Mouse (Mus musculus) retina, postnatal 1 day (tissue): Measurements from ENCODE around the gene Epha2.
A peak's percentile ranks its signal among the peaks of the same experiment; 100 is the strongest.

Experiments
- DNase-seq: peaks from one replicate; pipeline ENCODE4 v3.0.0-alpha.2; 2012

The Epha2 gene

GRCm38 (mm10) chr4:141304223-141304611, 3.2 kb downstream of the Epha2 start:
- no peak for DNase-seq

DNA sequence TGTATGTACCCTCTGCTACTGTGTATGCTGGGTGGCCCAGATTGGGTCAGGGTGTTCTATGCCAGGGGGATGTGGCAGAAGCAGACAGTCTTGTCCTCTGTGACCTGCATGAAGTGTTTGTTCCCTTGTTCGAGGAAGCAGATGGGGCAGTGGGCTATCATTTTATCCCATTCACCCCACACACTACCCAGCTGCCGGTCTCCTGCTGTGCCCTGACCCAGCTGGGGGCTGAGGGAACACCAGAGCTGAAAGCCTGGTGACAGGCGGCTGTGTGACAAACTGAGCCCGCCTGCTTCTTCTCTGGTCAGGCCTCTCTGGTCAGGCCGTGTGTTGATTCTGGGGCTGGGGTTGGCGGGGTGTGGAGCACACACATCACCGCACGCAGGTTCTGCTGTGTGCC, 5.0 kb downstream of the Epha2 start:
- peak; percentile 94 for DNase-seq

DNA sequence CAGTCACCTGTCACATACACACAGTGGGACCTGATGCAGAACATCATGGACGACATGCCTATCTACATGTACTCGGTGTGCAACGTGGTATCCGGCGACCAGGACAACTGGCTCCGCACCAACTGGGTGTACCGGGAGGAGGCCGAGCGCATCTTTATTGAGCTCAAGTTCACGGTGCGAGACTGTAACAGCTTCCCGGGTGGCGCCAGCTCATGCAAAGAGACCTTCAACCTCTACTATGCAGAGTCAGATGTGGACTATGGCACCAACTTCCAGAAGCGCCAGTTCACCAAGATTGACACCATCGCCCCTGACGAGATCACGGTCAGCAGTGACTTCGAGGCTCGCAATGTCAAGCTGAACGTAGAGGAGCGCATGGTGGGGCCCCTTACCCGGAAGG, 7.3 kb downstream of the Epha2 start:
- DNase-seq, result no peak

GRCm38 (mm10) chr4:141308857-141309772, 8.1 kb downstream of the Epha2 start:
- DNase-seq, result no peak

GRCm38 (mm10) chr4:141309773-141310145, 8.7 kb downstream of the Epha2 start:
- DNase-seq, result no peak

DNA sequence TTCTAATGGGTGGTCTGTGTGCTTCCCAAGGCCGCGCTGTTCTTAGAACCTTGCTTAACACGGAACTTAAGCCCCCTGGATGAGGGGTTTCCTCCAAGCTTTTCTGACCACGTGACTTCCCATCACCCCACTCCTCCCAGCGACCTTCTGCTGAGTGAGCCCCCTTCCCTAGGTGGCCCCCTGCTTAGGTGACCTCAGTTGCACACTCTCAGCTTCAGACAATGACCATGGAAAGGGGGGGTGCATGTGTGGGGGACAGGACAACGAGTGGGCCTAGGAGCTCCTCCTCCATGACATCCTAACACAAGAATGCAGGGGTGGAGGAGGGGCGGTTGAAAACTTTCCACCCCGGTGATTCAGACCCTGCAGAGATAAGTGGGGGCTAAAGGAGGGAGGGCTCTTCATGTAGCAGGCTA, 9.2 kb downstream of the Epha2 start:
- peak; percentile 94 for DNase-seq

GRCm38 (mm10) chr4:141311078-141311477, 10.0 kb downstream of the Epha2 start:
- peak; percentile 47 for DNase-seq

DNA sequence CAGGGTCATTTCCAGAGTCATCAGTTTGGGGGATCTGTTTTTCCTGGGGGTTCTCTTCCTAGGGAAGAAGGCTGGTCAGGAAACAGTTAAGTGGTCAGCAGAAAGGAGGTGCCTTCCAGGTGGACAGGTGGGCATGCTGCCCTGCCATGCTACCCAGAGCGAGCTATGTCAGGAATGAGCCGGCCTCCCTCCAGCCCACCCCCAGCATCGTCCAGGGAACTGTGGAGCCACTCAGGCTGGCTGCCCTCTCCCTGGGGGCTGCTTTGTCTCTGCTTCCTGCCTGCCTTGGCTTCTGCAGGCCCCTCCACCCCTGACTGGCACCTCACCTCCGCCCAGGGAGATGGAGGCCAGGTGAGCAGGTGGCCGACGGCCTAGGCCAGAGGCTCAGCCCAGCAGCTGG, 10.5 kb downstream of the Epha2 start:
- no peak for DNase-seq

DNA sequence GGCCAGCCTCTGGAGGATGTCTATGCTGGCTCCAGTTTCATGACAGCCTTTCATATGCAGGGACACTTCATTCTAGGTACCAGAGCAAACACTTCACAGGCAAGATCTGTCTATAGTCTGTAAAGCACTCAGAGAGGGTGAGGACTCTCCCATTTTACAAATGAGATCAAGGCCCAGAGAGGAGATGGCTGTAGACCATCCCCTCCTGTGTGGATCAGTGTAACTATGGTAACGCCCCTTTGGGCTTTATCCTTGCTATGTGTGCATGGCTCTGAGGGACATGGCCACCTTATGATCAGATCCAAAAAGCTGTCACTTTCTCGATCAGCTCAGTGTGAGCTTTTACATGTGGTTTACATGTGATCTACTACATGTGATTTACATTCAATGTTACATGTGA, 10.9 kb downstream of the Epha2 start:
- DNase-seq, result no peak

- no peak for DNase-seq
Measured at GRCm38 (mm10) chr4:141312513-141313131, 11.6 kb downstream of the Epha2 start.

GRCm38 (mm10) chr4:141313481-141313880, 12.4 kb downstream of the Epha2 start:
- DNase-seq, result peak; percentile 60

GRCm38 (mm10) chr4:141313924-141314323, 12.9 kb downstream of the Epha2 start:
- DNase-seq, result no peak

- no peak for DNase-seq
Measured at GRCm38 (mm10) chr4:141314745-141315144, 13.7 kb downstream of the Epha2 start.

DNA sequence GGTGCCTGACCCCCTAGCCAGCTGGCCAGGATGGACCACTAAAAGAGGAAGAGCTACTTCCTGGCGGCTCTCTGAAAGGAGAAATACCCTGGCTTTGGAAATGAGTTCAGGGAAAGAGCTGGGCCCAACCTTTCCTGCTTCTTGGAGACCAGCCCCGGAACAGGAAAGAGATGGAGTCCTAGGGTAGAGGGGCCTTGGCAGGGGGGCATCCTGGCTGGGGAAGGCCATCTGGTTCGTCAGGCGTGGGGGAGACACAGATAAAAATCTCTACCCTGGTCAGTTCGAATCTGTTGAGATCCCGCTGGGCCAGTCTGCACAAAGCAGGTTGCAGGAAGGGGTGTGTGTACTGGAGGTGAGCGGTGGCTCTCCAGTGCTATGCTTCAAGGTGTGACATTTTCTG, 15.0 kb downstream of the Epha2 start:
- no peak for DNase-seq

- no peak for DNase-seq
Measured at GRCm38 (mm10) chr4:141316498-141317180, 15.6 kb downstream of the Epha2 start.

- DNase-seq, result no peak
Measured at GRCm38 (mm10) chr4:141317914-141318313, 16.9 kb downstream of the Epha2 start.

DNA sequence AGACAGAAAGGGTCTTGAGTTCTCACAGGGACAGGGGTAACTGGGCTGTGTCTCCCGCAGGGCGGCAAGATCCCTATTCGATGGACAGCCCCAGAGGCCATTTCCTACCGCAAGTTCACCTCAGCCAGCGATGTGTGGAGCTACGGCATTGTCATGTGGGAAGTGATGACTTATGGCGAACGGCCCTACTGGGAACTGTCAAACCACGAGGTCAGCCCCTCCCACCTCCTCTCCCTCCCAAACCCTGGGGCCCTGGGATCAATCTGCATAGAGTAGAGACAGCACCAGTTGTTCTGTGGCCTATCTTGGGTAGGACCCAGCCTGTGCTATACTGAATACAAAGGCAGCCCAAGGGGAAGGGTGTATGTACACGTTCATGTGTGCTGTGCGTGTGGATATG, 21.5 kb downstream of the Epha2 start:
- DNase-seq, result no peak

DNA sequence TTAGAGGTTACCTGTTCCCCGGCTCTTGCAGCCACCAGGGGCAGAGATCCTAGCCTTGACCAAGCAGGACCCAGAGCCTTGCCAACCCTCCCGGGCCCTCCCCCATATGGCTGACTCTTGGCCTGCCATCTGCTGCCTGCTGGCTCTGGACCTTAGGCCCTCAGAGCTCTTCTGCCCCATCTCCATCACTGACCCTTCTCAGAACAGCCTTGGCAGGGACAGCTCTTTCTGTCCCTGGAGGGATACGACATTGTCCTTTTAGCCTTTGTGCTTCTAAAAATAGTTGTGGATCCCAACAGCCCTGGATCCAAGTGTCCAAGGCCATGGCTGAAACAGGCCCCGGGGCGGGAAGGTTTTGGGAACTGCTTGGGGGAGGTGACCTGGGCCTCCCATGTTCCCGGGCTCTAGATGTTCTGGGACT, 23.7 kb downstream of the Epha2 start:
- DNase-seq, result no peak

- no peak for DNase-seq
Measured at GRCm38 (mm10) chr4:141325636-141326035, 24.6 kb downstream of the Epha2 start.

GRCm38 (mm10) chr4:141327075-141327474, 26.0 kb downstream of the Epha2 start:
- no peak for DNase-seq

DNA sequence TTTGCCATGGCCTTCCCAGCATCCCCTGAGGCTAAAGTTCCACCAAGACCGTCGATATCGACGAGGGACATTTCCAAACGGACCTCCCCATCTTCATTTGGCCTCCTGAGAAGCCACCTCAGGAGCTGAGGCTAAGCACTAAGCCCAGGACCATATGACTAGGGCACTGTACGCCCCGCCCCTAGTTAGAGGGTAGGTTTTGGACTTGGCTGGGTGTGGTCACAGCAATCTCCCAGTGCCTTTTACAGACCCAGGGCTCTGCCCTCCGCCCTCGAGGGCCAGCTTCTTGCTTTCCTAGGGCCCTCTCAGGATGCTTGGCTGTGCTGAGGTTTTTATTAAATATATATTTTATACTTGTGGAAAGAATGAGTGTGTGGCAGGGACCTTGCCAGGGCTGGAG, 27.7 kb downstream of the Epha2 start:
- no peak for DNase-seq

- DNase-seq, result no peak
Measured at GRCm38 (mm10) chr4:141329968-141330367, 28.9 kb downstream of the Epha2 start.

DNA sequence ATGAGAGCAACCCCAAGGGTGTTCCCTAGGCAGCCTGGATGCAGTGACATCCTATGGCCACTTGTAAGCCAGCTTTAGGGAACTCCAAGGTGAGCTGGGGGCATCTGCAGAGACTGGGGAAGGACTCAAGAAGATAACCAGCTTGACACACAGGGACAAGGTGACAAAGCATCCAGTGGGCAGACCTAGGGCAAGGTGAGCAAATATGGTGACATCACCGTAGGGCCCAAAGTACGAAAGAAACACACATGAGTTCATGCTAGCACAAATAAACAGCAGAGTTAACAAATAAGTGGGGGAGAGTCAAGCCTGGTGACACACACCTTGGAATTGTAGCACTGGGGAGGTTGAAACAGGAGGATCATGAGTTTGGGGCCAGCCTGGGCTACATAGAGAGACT, 30.4 kb downstream of the Epha2 start:
- no peak for DNase-seq

- no peak for DNase-seq
Measured at GRCm38 (mm10) chr4:141332258-141332657, 31.2 kb downstream of the Epha2 start.
